Mouse (Mus musculus): ENCODE data around the gene Stat5a. TPM values are rescaled to one million over a fixed set of nuclear protein-coding genes. Genes with fewer than 3 reads are reported as not detected.

Gene Stat5a
- polyA plus RNA-seq, 1 experiment from 2014 or later, result 1.6 TPM

GRCm38 (mm10) chr11:100852088-100852487 lies 7.1 kb upstream of the Stat5a start:
- Histone ChIP-seq H3K9ac (no peak overlapping the region), H3K27me3 (peaks cover 38% of the 10 kb centered on the region), H3K27ac (replicated peaks) (no peak overlapping the region), H3K9me3 (no peaks in the 10 kb centered on the region), H3K4me2 (no peak overlapping the region), H3K4me1 (replicated peaks) (peaks cover 28% of the 10 kb centered on the region), H3K36me3 (no peaks in the 10 kb centered on the region), H3K4me3 (no peak overlapping the region)
- WGBS, result 100% methylated on average over 2 of the region's 2 CpGs
- ATAC-seq (ENCODE audit: low read depth), result no peak

GRCm38 (mm10) chr11:100853018-100853417 lies 6.1 kb upstream of the Stat5a start:
- Histone ChIP-seq H3K9me3 (no peaks in the 10 kb centered on the region), H3K4me2 (no peak overlapping the region), H3K27me3 (peaks cover 44% of the 10 kb centered on the region), H3K4me1 (replicated peaks) (peaks cover 25% of the 10 kb centered on the region), H3K4me3 (no peak overlapping the region), H3K36me3 (no peaks in the 10 kb centered on the region), H3K27ac (replicated peaks) (no peak overlapping the region), H3K9ac (no peak overlapping the region)
- ATAC-seq (ENCODE audit: low read depth), result no peak
- WGBS, result 85% methylated on average over 5 of the region's 5 CpGs

- no peak overlapping the region for H3K4me3 ChIP-seq
- peaks cover 15% of the 10 kb centered on the region for H3K4me1 ChIP-seq (replicated peaks)
- peaks cover 57% of the 10 kb centered on the region for H3K27me3 ChIP-seq
- WGBS, result 62% methylated on average over 4 of the region's 4 CpGs
- H3K4me2 ChIP-seq, result no peak overlapping the region
- no peak overlapping the region for H3K27ac ChIP-seq (replicated peaks)
- H3K36me3 ChIP-seq, result no peaks in the 10 kb centered on the region
- no peaks in the 10 kb centered on the region for H3K9me3 ChIP-seq
- ATAC-seq (ENCODE audit: low read depth), result no peak
- H3K9ac ChIP-seq, result no peak overlapping the region
Measured at GRCm38 (mm10) chr11:100854268-100854667, 4.9 kb upstream of the Stat5a start.

- no peak overlapping the region for H3K4me2 ChIP-seq
- H3K27ac ChIP-seq (replicated peaks), result no peak overlapping the region
- H3K27me3 ChIP-seq, result peaks cover 66% of the 10 kb centered on the region
- no peaks in the 10 kb centered on the region for H3K36me3 ChIP-seq
- H3K4me1 ChIP-seq (replicated peaks), result peaks cover 12% of the 10 kb centered on the region
- H3K9ac ChIP-seq, result no peak overlapping the region
- no peak for ATAC-seq (ENCODE audit: low read depth)
- H3K9me3 ChIP-seq, result no peaks in the 10 kb centered on the region
- H3K4me3 ChIP-seq, result no peak overlapping the region
- WGBS, result 90% methylated on average over 4 of the region's 4 CpGs
Measured at GRCm38 (mm10) chr11:100855178-100855577, 4.0 kb upstream of the Stat5a start.

GRCm38 (mm10) chr11:100857960-100858359 lies 1.2 kb upstream of the Stat5a start:
- Histone ChIP-seq H3K9ac (no peak overlapping the region), H3K27me3 (peaks cover 88% of the 10 kb centered on the region), H3K9me3 (no peaks in the 10 kb centered on the region), H3K36me3 (no peaks in the 10 kb centered on the region), H3K4me1 (replicated peaks) (peaks cover 15% of the 10 kb centered on the region), H3K27ac (replicated peaks) (no peak overlapping the region), H3K4me3 (no peak overlapping the region), H3K4me2 (no peak overlapping the region)
- ATAC-seq (ENCODE audit: low read depth), result no peak
- WGBS, result 80% methylated on average over 6 of the region's 6 CpGs

- 0 out of 2 replicates have a peak, but pooled peaks have one; percentile 12 for ATAC-seq (ENCODE audit: low read depth)
- Histone ChIP-seq H3K9me3 (no peaks in the 10 kb centered on the region), H3K36me3 (no peaks in the 10 kb centered on the region), H3K27ac (replicated peaks) (no peak overlapping the region), H3K4me1 (replicated peaks) (peaks cover 15% of the 10 kb centered on the region), H3K4me2 (peak overlapping the region; percentile 61), H3K9ac (no peak overlapping the region), H3K4me3 (peak overlapping the region; percentile 42), H3K27me3 (peaks cover 89% of the 10 kb centered on the region)
- WGBS, result 51% methylated on average over 6 of the region's 6 CpGs
Measured at GRCm38 (mm10) chr11:100859579-100860075, 476 bp downstream of the Stat5a start.

GRCm38 (mm10) chr11:100860198-100861048 lies 1.3 kb downstream of the Stat5a start:
- Histone ChIP-seq H3K27ac (replicated peaks) (no peak overlapping the region), H3K36me3 (no peaks in the 10 kb centered on the region), H3K27me3 (peaks cover 82% of the 10 kb centered on the region), H3K9me3 (no peaks in the 10 kb centered on the region), H3K4me3 (peak overlapping the region; percentile 42), H3K9ac (peak overlapping the region; percentile 65), H3K4me2 (peak overlapping the region; percentile 61), H3K4me1 (replicated peaks) (peaks cover 15% of the 10 kb centered on the region)
- WGBS, result 3% methylated on average over 55 of the region's 55 CpGs
- ATAC-seq (ENCODE audit: low read depth), result peak; percentile 75

- Histone ChIP-seq H3K27ac (replicated peaks) (no peak overlapping the region), H3K27me3 (peaks cover 74% of the 10 kb centered on the region), H3K9ac (no peak overlapping the region), H3K36me3 (no peaks in the 10 kb centered on the region), H3K4me3 (no peak overlapping the region), H3K9me3 (no peaks in the 10 kb centered on the region), H3K4me2 (no peak overlapping the region), H3K4me1 (replicated peaks) (peaks cover 15% of the 10 kb centered on the region)
- ATAC-seq (ENCODE audit: low read depth), result no peak
- WGBS, result 90% methylated on average over 7 of the region's 7 CpGs
Measured at GRCm38 (mm10) chr11:100861335-100861734, 2.2 kb downstream of the Stat5a start.

GRCm38 (mm10) chr11:100861836-100862235 lies 2.7 kb downstream of the Stat5a start:
- ATAC-seq (ENCODE audit: low read depth), result no peak
- 31% methylated on average over 3 of the region's 3 CpGs for WGBS
- Histone ChIP-seq H3K27ac (replicated peaks) (no peak overlapping the region), H3K36me3 (no peaks in the 10 kb centered on the region), H3K4me2 (no peak overlapping the region), H3K4me1 (replicated peaks) (peaks cover 15% of the 10 kb centered on the region), H3K9ac (no peak overlapping the region), H3K4me3 (no peak overlapping the region), H3K27me3 (peaks cover 69% of the 10 kb centered on the region), H3K9me3 (no peaks in the 10 kb centered on the region)

GRCm38 (mm10) chr11:100863141-100863540 lies 4.0 kb downstream of the Stat5a start:
- Histone ChIP-seq H3K4me1 (replicated peaks) (peaks cover 15% of the 10 kb centered on the region), H3K4me3 (no peak overlapping the region), H3K36me3 (no peaks in the 10 kb centered on the region), H3K4me2 (no peak overlapping the region), H3K27me3 (peaks cover 60% of the 10 kb centered on the region), H3K27ac (replicated peaks) (no peak overlapping the region), H3K9me3 (no peaks in the 10 kb centered on the region), H3K9ac (no peak overlapping the region)
- WGBS, result 92% methylated on average over 10 of the region's 10 CpGs
- ATAC-seq (ENCODE audit: low read depth), result no peak

GRCm38 (mm10) chr11:100865618-100866017 lies 6.5 kb downstream of the Stat5a start:
- H3K4me1 ChIP-seq (replicated peaks), result peaks cover 7% of the 10 kb centered on the region
- 90% methylated on average over 7 of the region's 7 CpGs for WGBS

GRCm38 (mm10) chr11:100870256-100870967 lies 11.3 kb downstream of the Stat5a start:
- no peak overlapping the region for H3K9ac ChIP-seq
- no peaks in the 10 kb centered on the region for H3K4me1 ChIP-seq (replicated peaks)
- H3K9me3 ChIP-seq, result no peaks in the 10 kb centered on the region
- no peaks in the 10 kb centered on the region for H3K27me3 ChIP-seq
- no peak overlapping the region for H3K4me2 ChIP-seq
- no peak overlapping the region for H3K27ac ChIP-seq (replicated peaks)
- no peaks in the 10 kb centered on the region for H3K36me3 ChIP-seq
- no peak for ATAC-seq (ENCODE audit: low read depth)
- 80% methylated on average over 10 of the region's 10 CpGs for WGBS
- H3K4me3 ChIP-seq, result no peak overlapping the region

More at GRCm38 (mm10) chr11:100865618-100866017, 6.5 kb downstream of the Stat5a start:
- H3K36me3 ChIP-seq, result no peaks in the 10 kb centered on the region
- H3K9me3 ChIP-seq, result no peaks in the 10 kb centered on the region
- no peak overlapping the region for H3K4me3 ChIP-seq
- H3K27ac ChIP-seq (replicated peaks), result no peak overlapping the region
- H3K9ac ChIP-seq, result no peak overlapping the region
- ATAC-seq (ENCODE audit: low read depth), result no peak
- H3K4me2 ChIP-seq, result no peak overlapping the region
- H3K27me3 ChIP-seq, result peaks cover 35% of the 10 kb centered on the region
